8 mouse cellular contexts compared by ENCODE assay signal in genomic region chr10:81644162-81644561, GRCm38 (mm10). TPM values are rescaled to one million over a fixed set of nuclear protein-coding genes. Genes with fewer than 3 reads are reported as not detected.
DNase-seq lines count a peak whose midpoint lies in the region; ATAC-seq and TF ChIP-seq lines count a peak whose summit lies in the region.

No protein-coding gene starts in this region.

- no peaks in the 10 kb centered on the region for H3K36me3 ChIP-seq in embryonic facial prominence, embryonic 14.5 days (ENCODE audit: control insufficient read depth, insufficient read depth, low read length)
- H3K36me3 ChIP-seq in intestine, embryonic 15.5 days: no peaks in the 10 kb centered on the region
- H3K36me3 ChIP-seq in neural tube, embryonic 12.5 days: no peaks in the 10 kb centered on the region

- no peak for ATAC-seq in embryonic facial prominence, embryonic 14.5 days (ENCODE audit: low read depth)
- peak; percentile 11 for ATAC-seq in intestine, embryonic 15.5 days
- peak; percentile 12 for ATAC-seq in neural tube, embryonic 12.5 days (ENCODE audit: low FRiP score, low read depth)

- intact Hi-C loops in left cerebral cortex, adult 2 months (cut with DNase I): loop anchor here (5.0 to 10.0 kb wide), 2 partner anchors 528 to 981 kb away; partner anchors contain the start of genes 1190007I07Rik and Tdg
- intact Hi-C loops in left cerebral cortex, postnatal 14 days (cut with DNase I): no loop called here
- intact Hi-C loops in left cerebral cortex, postnatal 4 days (cut with DNase I): no loop called here

- no peak for DNase-seq in left cerebral cortex, adult 2 months (ENCODE audit: extremely low spot score in 1 of 2, low spot score in 2 of 2)
- DNase-seq in left cerebral cortex, postnatal 14 days (ENCODE audit: low spot score in 2 of 2): no peak
- no peak for DNase-seq in embryonic facial prominence, embryonic 14.5 days (ENCODE audit: low spot score)
- no peak for DNase-seq in left cerebral cortex, adult 11 months (ENCODE audit: low spot score)
- DNase-seq in spleen, postnatal 10 days (ENCODE audit: low spot score in 2 of 2): no peak
- no peak for DNase-seq in left cerebral cortex, postnatal 4 days

- no peaks in the 10 kb centered on the region for H3K9me3 ChIP-seq in embryonic facial prominence, embryonic 14.5 days (ENCODE audit: control insufficient read depth, low read length)
- H3K9me3 ChIP-seq in intestine, embryonic 15.5 days: no peaks in the 10 kb centered on the region
- H3K9me3 ChIP-seq in neural tube, embryonic 12.5 days: no peaks in the 10 kb centered on the region

- peak overlapping the region; percentile 90 for H3K4me2 ChIP-seq in embryonic facial prominence, embryonic 14.5 days (ENCODE audit: low read depth, low read length)
- H3K4me2 ChIP-seq in intestine, embryonic 15.5 days (replicated peaks): peak overlapping the region; percentile 91
- H3K4me2 ChIP-seq in neural tube, embryonic 12.5 days (replicated peaks): peak overlapping the region; percentile 91

- peaks cover 16% of the 10 kb centered on the region; the same call in 1 of the 2 replicates for H3K4me1 ChIP-seq in embryonic facial prominence, embryonic 14.5 days (ENCODE audit: control insufficient read depth, insufficient read depth, low read length)
- peaks cover 24% of the 10 kb centered on the region for H3K4me1 ChIP-seq in intestine, embryonic 15.5 days (replicated peaks)
- H3K4me1 ChIP-seq in neural tube, embryonic 12.5 days: peaks cover 20% of the 10 kb centered on the region

- WGBS in embryonic facial prominence, embryonic 14.5 days: 45% methylated on average over 2 of the region's 2 CpGs
- WGBS in intestine, embryonic 15.5 days: 52% methylated on average over 2 of the region's 2 CpGs
- 58% methylated on average over 2 of the region's 2 CpGs for WGBS in neural tube, embryonic 12.5 days

- no peak for TF ChIP-seq CTCF in left cerebral cortex, adult 2 months (IDR thresholded peaks at IDR 0.05)

- peak overlapping the region; percentile 95 for H3K9ac ChIP-seq in embryonic facial prominence, embryonic 14.5 days (ENCODE audit: low read depth, low read length)
- H3K9ac ChIP-seq in intestine, embryonic 15.5 days: peak overlapping the region; percentile 99
- H3K9ac ChIP-seq in neural tube, embryonic 12.5 days: no peak overlapping the region

- peak overlapping the region; percentile 95 for H3K4me3 ChIP-seq in left cerebral cortex, adult 2 months
- H3K4me3 ChIP-seq in embryonic facial prominence, embryonic 14.5 days (ENCODE audit: low read depth, low read length): peak overlapping the region; percentile 81
- peak overlapping the region; percentile 82 for H3K4me3 ChIP-seq in intestine, embryonic 15.5 days (replicated peaks)
- H3K4me3 ChIP-seq in neural tube, embryonic 12.5 days: peak overlapping the region; percentile 62; the same call in 1 of the 2 replicates

- H3K27ac ChIP-seq in left cerebral cortex, adult 2 months: peak overlapping the region; percentile 99
- H3K27ac ChIP-seq in embryonic facial prominence, embryonic 14.5 days (replicated peaks; ENCODE audit: low read depth, low read length): peak overlapping the region; percentile 94
- H3K27ac ChIP-seq in intestine, embryonic 15.5 days: peak overlapping the region; percentile 99
- 0 out of 2 replicates have a peak overlapping the region, but pooled peaks have one; percentile 90 for H3K27ac ChIP-seq in neural tube, embryonic 12.5 days

- no peaks in the 10 kb centered on the region for H3K27me3 ChIP-seq in embryonic facial prominence, embryonic 14.5 days (replicated peaks; ENCODE audit: control insufficient read depth, insufficient read depth, low read length)
- H3K27me3 ChIP-seq in intestine, embryonic 15.5 days (replicated peaks): no peaks in the 10 kb centered on the region
- H3K27me3 ChIP-seq in neural tube, embryonic 12.5 days (replicated peaks): no peaks in the 10 kb centered on the region

RNA-seq across cellular contexts. Expression of gene Gm10778, which starts 4.7 kb away (rescaled TPM):
- 1 to 10 TPM; 4.3 to 5.0 TPM for total RNA-seq in left cerebral cortex, adult 2 months (2021)
- total RNA-seq in left cerebral cortex, postnatal 14 days (2021): 1 to 10 TPM; 4.8 TPM
- polyA plus RNA-seq in embryonic facial prominence, embryonic 14.5 days (2014; fragmentation: Nextera tagmentation; extraction: Ambion mirVana): 3.3 and 3.7 TPM in 2 replicates
- polyA plus RNA-seq in intestine, embryonic 15.5 days (2015; fragmentation: Nextera tagmentation; extraction: Ambion mirVana): 3.9 and 4.6 TPM in 2 replicates
- polyA plus RNA-seq in neural tube, embryonic 12.5 days (2016; fragmentation: Nextera tagmentation; extraction: Ambion mirVana): 6.1 and 6.2 TPM in 2 replicates
- total RNA-seq in left cerebral cortex, postnatal 4 days (2021): 1 to 10 TPM; 5.4 to 5.5 TPM

RNA-seq across cellular contexts. Expression of gene Ankrd24, which starts 15.8 kb away (rescaled TPM):
- 10 to 100 TPM; 46.4 to 47.3 TPM for total RNA-seq in left cerebral cortex, adult 2 months (2021)
- total RNA-seq in left cerebral cortex, postnatal 14 days (2021): 10 to 100 TPM; 31.9 to 34.5 TPM
- 7.2 and 7.3 TPM in 2 replicates for polyA plus RNA-seq in embryonic facial prominence, embryonic 14.5 days (2014; fragmentation: Nextera tagmentation; extraction: Ambion mirVana)
- polyA plus RNA-seq in intestine, embryonic 15.5 days (2015; fragmentation: Nextera tagmentation; extraction: Ambion mirVana): 8.4 and 9.8 TPM in 2 replicates
- 8.8 and 9.0 TPM in 2 replicates for polyA plus RNA-seq in neural tube, embryonic 12.5 days (2016; fragmentation: Nextera tagmentation; extraction: Ambion mirVana)
- 10 to 100 TPM; 37.9 to 44.6 TPM for total RNA-seq in left cerebral cortex, postnatal 4 days (2021)

RNA-seq across cellular contexts. Expression of gene Sirt6, which starts 16.6 kb away (rescaled TPM):
- total RNA-seq in left cerebral cortex, adult 2 months (2021): 10 to 100 TPM; 26.8 to 28.6 TPM
- 10 to 100 TPM; 23.6 to 25.1 TPM for total RNA-seq in left cerebral cortex, postnatal 14 days (2021)
- 24.4 and 29.0 TPM in 2 replicates for polyA plus RNA-seq in embryonic facial prominence, embryonic 14.5 days (2014; fragmentation: Nextera tagmentation; extraction: Ambion mirVana)
- polyA plus RNA-seq in intestine, embryonic 15.5 days (2015; fragmentation: Nextera tagmentation; extraction: Ambion mirVana): 28.9 and 33.3 TPM in 2 replicates
- polyA plus RNA-seq in neural tube, embryonic 12.5 days (2016; fragmentation: Nextera tagmentation; extraction: Ambion mirVana): 53.3 and 56.6 TPM in 2 replicates
- 10 to 100 TPM; 37.4 to 38.1 TPM for total RNA-seq in left cerebral cortex, postnatal 4 days (2021)

RNA-seq across cellular contexts. Expression of gene BC025920, which starts 38.1 kb away (rescaled TPM):
- 1 to 10 TPM; 2.6 to 2.9 TPM for total RNA-seq in left cerebral cortex, adult 2 months (2021)
- 1 to 10 TPM; 1.9 to 2.2 TPM for total RNA-seq in left cerebral cortex, postnatal 14 days (2021)
- 0.20 and 0.61 TPM in 2 replicates for polyA plus RNA-seq in embryonic facial prominence, embryonic 14.5 days (2014; fragmentation: Nextera tagmentation; extraction: Ambion mirVana)
- polyA plus RNA-seq in intestine, embryonic 15.5 days (2015; fragmentation: Nextera tagmentation; extraction: Ambion mirVana): 0.85 and 1.00 TPM in 2 replicates
- 1.4 and 2.3 TPM in 2 replicates for polyA plus RNA-seq in neural tube, embryonic 12.5 days (2016; fragmentation: Nextera tagmentation; extraction: Ambion mirVana)
- total RNA-seq in left cerebral cortex, postnatal 4 days (2021): 1 to 10 TPM; 2.5 to 2.7 TPM

RNA-seq across cellular contexts. Expression of gene Tle6, which starts 43.3 kb away (rescaled TPM):
- 10 to 100 TPM; 10.3 to 12.9 TPM for total RNA-seq in left cerebral cortex, adult 2 months (2021)
- 1 to 10 TPM; 1.3 to 2.7 TPM for total RNA-seq in left cerebral cortex, postnatal 14 days (2021)
- 17.1 and 17.8 TPM in 2 replicates for polyA plus RNA-seq in embryonic facial prominence, embryonic 14.5 days (2014; fragmentation: Nextera tagmentation; extraction: Ambion mirVana)
- polyA plus RNA-seq in intestine, embryonic 15.5 days (2015; fragmentation: Nextera tagmentation; extraction: Ambion mirVana): 19.9 and 26.0 TPM in 2 replicates
- polyA plus RNA-seq in neural tube, embryonic 12.5 days (2016; fragmentation: Nextera tagmentation; extraction: Ambion mirVana): 6.4 and 7.3 TPM in 2 replicates
- 1 to 10 TPM; 2.2 to 3.2 TPM for total RNA-seq in left cerebral cortex, postnatal 4 days (2021)
